In the genomic region with DNA sequence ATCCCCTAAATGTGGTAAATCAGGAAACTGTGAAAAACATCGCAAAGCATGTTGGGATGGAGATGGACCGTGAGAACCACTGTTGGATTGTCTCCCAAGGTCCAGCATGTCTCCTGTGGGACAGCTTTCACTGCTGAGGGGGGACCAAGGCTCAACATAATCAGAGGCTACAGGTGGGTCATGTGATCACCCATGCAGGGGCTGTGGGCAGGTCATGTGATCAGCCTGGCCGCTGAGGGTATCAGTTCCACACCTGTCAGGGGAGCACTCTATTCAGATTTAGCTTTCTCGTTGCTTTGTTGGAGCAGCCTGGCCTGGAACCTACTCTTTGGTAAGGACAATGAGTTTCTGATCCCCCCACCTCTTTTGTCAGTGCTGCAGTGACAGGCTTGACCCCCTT, we compare ENCODE assay signal across 9 mouse cellular contexts.
"Had no signal": no experiment of that assay in that cellular context is flagged by ENCODE, and none has a peak within 500 bp of the region (broad histone marks: within the 10 kb centered on the region; RNA-seq: fewer than 3 reads in every experiment).

No protein-coding gene starts in this region.

- H3K4me2 ChIP-seq: limb, embryonic 13.5 days; liver, embryonic 13.5 days had no signal

- H3K27me3 ChIP-seq: limb, embryonic 13.5 days; liver, embryonic 13.5 days had no signal

- H3K36me3 ChIP-seq: limb, embryonic 13.5 days; liver, embryonic 13.5 days had no signal

- H3K9ac ChIP-seq: limb, embryonic 13.5 days; liver, embryonic 13.5 days had no signal

- H3K27ac ChIP-seq: limb, embryonic 13.5 days; liver, embryonic 13.5 days; macrophage had no signal

- H3K9me3 ChIP-seq: limb, embryonic 13.5 days; liver, embryonic 13.5 days had no signal

- H3K4me3 ChIP-seq: limb, embryonic 13.5 days; liver, embryonic 13.5 days had no signal

- DNase-seq: kidney, postnatal 4 days; left cerebral cortex, postnatal 4 days; liver, embryonic 13.5 days; lung, adult 2 months; midbrain, embryonic 14.5 days; thymus, adult 18-20 months; thymus, postnatal 36 days had no signal
